Mouse (Mus musculus): ENCODE data around the gene Gm5861.
"Not testable (repeated sequence)": the region's sequence is repeated elsewhere in the genome, so short reads cannot be mapped to it uniquely, and the experiment has no call there.

The Gm5861 gene

DNA sequence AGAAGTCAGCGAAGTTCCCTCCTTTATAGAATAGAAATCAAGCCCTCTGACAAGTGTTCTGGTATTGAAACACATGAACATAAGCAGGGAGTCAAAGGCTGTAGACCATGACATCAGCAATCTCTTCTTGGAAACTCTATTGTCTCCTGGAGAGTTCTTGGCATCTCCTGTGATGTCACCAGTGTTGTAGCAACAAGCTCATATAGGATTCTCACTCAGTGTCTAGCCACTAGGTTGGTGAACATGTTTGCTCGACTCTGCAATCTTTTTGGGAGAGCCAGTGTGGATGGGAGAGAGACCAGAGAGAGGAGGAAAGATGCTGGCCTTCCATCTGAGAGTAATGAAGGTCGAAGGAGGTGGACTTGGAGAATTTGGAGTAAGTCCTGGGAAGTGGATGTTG lies at the start of gene Gm5861:
Gene Gm5861, plus strand, starts transcription at position 301 of the 400 bp plus-strand sequence.
- DNase-seq (ENCODE audit: low spot score), result not testable (repeated sequence)

DNA sequence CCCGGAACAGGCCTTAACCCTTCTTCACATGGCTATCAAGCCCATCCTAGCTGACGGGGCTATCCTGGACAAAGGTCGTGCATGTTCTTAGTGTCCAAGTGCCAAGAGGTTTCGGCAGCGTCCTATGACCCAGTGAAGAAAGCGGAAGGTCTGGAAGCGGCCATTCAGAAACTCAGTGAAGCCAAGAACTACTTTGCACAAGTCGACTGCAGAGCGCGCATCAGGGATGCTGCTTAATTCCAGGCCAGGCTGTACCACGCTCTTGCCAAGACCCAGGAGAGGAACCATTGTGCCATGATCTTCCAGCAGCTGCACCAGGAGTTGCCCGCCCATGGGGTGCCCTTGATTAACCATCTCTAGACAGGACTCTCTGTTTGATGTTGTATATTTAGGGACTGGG lies 44.8 kb upstream of the Gm5861 start:
- not testable (repeated sequence) for DNase-seq (ENCODE audit: low spot score)
